Mouse (Mus musculus): ENCODE data around the gene 4931406P16Rik.

Gene 4931406P16Rik

GRCm38 (mm10) chr7:34246870-34247499 is 66.4 kb downstream of the 4931406P16Rik start:
- no peak for DNase-seq (ENCODE audit: low spot score)

GRCm38 (mm10) chr7:34242176-34242575 is 71.2 kb downstream of the 4931406P16Rik start:
- no peak for DNase-seq (ENCODE audit: low spot score)

GRCm38 (mm10) chr7:34238086-34238485 is 75.3 kb downstream of the 4931406P16Rik start:
- no peak for DNase-seq (ENCODE audit: low spot score)

GRCm38 (mm10) chr7:34235602-34236001 is 77.7 kb downstream of the 4931406P16Rik start:
- DNase-seq (ENCODE audit: low spot score), result no peak

GRCm38 (mm10) chr7:34234610-34235561 is 78.5 kb downstream of the 4931406P16Rik start:
- no peak for DNase-seq (ENCODE audit: low spot score)

DNA sequence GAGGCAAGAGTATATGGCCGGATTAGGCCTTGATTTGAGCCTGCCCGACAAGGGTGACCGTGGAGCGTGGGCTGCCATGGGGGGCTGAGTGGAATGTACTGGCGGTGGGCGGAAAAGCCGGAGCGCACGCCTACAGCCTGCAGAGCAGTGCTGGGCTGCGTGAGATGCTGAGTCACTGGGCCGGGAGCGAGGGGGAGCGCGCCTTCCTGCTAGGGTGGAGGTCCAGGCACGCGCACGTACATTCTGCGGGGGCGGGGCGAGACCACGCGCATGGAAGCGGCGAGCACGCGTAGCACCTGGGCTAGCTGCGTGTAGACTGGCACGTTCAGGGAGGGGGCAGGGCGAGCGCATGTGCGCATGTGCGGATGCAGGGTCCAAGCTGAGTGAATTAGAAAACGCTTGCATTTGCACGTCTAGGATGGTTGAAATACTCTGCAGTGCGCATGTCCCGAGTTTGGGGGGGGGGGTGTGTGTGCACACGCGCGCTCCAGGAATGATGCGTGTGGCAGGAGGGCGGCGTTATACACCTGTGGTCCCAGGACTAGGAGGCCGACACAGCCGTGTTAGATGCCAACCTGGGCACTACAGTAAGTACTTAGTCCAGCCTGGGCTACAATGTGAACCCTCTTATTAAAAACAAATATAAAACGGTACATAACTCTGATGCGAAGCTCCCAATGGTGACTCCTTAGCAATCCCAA is 79.3 kb downstream of the 4931406P16Rik start:
- peak; percentile 99 for DNase-seq (ENCODE audit: low spot score)

DNA sequence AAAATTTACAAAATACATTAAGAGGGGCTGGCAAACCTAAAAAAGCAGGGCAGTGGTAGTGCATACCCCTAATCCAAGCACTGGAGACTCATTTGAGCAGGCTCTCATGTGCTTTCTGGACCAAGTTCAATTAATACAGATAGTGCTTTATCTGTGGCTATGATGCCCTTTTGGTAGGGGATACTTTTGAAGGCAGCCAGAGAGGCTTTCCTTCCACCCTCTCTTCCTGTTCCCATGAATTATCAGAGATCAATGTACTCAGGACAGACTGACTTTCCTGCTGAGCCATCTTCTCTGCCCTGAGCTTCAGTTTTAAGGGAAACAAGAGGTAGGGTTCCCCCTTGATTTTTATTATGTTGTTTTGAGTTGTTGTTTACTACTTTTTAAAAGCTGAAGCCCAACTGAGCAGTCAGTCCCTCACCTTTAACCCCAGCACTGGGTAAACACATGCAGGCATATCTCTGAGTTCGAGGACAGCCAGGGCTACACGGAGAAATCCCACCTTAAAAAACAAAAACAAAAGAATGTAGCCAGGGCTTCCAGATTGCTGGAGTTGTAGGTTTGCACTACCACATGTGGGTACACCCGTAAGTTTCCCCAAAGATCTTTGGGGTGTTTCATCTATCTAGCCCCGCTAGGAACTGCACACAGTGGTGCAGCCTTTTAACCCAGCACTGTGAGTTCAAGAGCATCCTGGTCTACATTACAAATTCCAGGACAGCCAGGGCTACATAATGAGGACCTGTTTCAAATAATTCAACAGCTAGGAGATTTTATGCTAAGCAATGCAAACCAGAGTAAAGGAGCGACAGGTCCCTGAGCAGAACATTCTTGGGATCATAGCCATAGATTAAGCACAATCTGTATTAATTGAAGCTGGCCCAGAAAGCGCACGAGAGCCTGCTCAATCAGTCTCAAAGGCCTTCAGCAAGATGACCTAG is 80.3 kb downstream of the 4931406P16Rik start:
- DNase-seq (ENCODE audit: low spot score), result no peak

DNA sequence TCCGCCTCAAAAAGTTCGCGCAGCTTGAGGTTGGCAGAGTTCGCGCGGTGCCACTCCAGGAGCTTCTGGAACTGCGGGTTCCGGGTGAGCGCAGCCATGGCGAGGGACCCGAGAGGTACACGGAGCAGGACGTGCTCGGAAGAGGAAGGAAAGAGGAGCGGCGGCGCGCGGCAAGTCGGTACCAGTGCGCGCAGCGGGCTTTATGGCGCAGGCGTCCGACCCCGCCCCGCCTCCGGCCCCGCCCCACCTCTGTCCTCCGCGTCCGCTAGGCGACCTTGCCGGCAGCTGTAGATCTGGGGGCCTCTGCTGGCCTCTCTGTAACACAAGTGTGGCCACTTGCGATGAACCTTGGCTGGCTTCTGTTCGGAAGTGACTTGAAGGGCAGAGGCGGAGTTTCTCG is 83.2 kb downstream of the 4931406P16Rik start, which contains the start of gene Gpi1:
Gpi1 (minus strand) TSS at position 221 of the 400 bp plus-strand sequence.
- peak; percentile 51 for DNase-seq (ENCODE audit: low spot score)

GRCm38 (mm10) chr7:34229691-34230111 is 83.7 kb downstream of the 4931406P16Rik start:
- no peak for DNase-seq (ENCODE audit: low spot score)

DNA sequence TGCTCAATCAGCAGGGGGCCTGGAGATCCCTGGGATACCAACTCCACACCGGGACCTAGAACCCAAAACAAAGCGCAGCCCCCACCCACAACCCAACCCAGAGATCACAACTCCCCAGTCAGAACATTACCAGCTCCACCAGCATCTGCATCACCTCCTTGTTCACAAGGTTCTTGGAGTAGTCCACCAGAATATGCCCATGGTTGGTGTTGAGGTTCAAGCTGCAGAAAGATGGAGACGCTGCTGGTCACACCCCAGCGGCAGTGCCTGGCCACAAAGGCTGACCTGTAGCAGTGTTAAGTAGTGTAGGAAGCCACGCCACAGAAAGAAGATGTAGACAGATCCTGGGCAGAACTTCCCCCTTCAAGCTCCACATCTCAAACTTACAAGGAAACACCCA is 84.2 kb downstream of the 4931406P16Rik start:
- no peak for DNase-seq (ENCODE audit: low spot score)

DNA sequence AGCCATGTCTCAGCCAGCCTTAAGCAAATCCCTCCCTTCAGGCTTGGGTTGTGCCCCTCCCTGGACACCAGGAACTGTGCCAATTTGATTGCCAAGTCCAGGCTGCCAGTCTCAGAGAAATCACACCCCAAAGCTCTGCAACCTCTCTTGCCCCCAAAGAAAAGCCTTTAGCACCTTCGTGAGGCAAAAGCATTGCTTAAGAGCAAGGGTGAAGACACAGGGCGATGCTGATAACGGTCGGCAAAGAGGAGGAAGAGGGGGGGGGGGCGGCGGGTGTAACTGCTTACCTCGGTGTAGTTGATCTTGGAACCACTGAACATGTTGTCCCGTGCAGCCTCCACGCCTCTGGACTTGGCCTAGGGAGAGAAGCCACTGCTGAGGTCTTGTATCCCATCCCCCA is 84.7 kb downstream of the 4931406P16Rik start:
- DNase-seq (ENCODE audit: low spot score), result no peak

DNA sequence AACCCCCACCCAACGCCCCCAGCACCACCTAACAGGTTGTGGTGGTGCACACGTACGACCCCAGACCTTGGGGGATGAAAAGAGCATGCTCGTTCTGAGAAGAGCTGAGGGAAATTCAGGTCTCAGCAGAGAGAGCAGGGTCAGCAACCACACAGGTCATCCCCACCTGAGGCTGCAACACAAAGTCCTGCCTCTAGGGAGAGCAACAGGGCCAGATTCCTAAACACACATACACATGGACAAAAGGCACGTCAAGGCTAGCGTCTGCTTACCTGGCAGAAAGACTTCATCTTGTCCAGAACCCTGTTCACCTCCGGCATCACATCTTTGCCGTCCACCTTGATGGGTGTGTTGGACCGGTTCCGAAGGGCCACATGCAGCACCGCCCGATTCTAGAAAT is 86.5 kb downstream of the 4931406P16Rik start:
- no peak for DNase-seq (ENCODE audit: low spot score)

GRCm38 (mm10) chr7:34226086-34226485 is 87.3 kb downstream of the 4931406P16Rik start:
- no peak for DNase-seq (ENCODE audit: low spot score)

GRCm38 (mm10) chr7:34224308-34224707 is 89.0 kb downstream of the 4931406P16Rik start:
- no peak for DNase-seq (ENCODE audit: low spot score)

- no peak for DNase-seq (ENCODE audit: low spot score)
These were observed 91.0 kb downstream of the 4931406P16Rik start for GRCm38 (mm10) chr7:34222340-34222739.

DNA sequence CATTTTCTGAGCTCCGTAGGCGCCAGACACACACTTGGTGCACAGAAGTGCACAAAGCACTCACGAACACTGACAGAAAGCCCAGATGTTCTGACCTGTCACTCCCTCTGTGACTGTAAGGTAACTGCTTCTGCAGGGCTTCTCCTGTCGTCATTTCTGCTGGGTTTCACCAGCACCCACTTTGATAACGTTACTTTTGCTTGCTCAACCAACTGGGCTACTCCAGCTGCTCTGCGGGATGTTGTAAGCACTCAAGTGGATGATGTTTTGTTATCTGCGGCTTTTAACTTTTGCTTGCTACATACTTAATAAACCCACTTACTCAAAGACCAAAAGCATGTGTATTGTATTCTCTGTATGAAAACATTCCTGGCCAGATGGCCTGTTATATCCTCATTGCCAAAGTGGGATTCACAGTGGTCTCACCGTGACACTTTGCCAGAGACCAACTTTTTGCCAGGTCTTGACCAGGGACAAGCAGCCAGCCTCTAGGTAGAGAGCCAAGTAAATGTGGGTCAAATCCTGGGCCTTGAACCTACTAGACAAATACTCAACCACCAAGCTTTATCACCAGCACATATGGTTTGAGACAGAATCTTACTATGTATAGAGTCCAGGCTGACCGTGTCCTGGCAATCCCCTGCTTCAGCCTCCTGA is 91.6 kb downstream of the 4931406P16Rik start:
- no peak for DNase-seq (ENCODE audit: low spot score)

GRCm38 (mm10) chr7:34218496-34218895 is 94.9 kb downstream of the 4931406P16Rik start:
- DNase-seq (ENCODE audit: low spot score), result no peak

DNA sequence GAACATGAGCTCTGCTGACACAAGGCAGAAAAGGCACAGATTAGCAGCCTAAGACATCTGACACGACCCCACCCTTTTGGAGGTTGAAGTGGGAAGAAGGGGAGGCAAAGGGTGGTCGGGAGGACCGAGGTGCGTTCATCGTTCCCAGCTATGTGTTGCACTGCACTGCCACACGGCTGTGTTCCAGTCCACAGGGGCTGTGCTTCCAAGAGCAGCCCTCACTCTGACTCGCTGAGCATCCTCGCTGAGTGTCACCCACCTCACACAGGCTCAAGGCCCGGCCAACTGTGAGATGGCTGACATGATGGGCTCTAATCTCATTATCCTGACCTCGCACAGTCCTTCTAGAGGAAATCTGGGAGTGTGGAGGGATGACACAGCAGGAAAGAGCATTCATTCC is 96.9 kb downstream of the 4931406P16Rik start:
- no peak for DNase-seq (ENCODE audit: low spot score)

GRCm38 (mm10) chr7:34215481-34215880 is 97.9 kb downstream of the 4931406P16Rik start:
- DNase-seq (ENCODE audit: low spot score), result no peak

GRCm38 (mm10) chr7:34214644-34215043 is 98.7 kb downstream of the 4931406P16Rik start:
- no peak for DNase-seq (ENCODE audit: low spot score)

- no peak for DNase-seq (ENCODE audit: low spot score)
These were observed 100.1 kb downstream of the 4931406P16Rik start for GRCm38 (mm10) chr7:34213281-34213680.

Measured in left cerebral cortex, adult 11 months (tissue).